Mouse (Mus musculus): ENCODE measurements around the gene Bbs9. TPM values are rescaled to one million over a fixed set of nuclear protein-coding genes. Genes with fewer than 3 reads are reported as not detected.

The Bbs9 gene
- total RNA-seq, 4 experiments from 2014 or later: 13.9 to 15.2 (median 14.9) TPM

- DNase-seq (ENCODE audit: low spot score): no peak
These were observed 57.4 kb downstream of the Bbs9 start for GRCm38 (mm10) chr9:22532810-22533447.

GRCm38 (mm10) chr9:22537767-22538373 is 62.4 kb downstream of the Bbs9 start:
- DNase-seq (ENCODE audit: low spot score): no peak

- DNase-seq (ENCODE audit: low spot score): no peak
These were observed 64.0 kb downstream of the Bbs9 start for GRCm38 (mm10) chr9:22539546-22539945.

GRCm38 (mm10) chr9:22541130-22541529 is 65.6 kb downstream of the Bbs9 start:
- no peak for DNase-seq (ENCODE audit: low spot score)

- no peak for DNase-seq (ENCODE audit: low spot score)
These were observed 68.0 kb downstream of the Bbs9 start for GRCm38 (mm10) chr9:22543467-22543866.

GRCm38 (mm10) chr9:22544349-22545341 is 69.1 kb downstream of the Bbs9 start:
- DNase-seq (ENCODE audit: low spot score): no peak

- no peak for DNase-seq (ENCODE audit: low spot score)
These were observed 75.8 kb downstream of the Bbs9 start for GRCm38 (mm10) chr9:22551273-22551672.

GRCm38 (mm10) chr9:22556076-22556475 is 80.6 kb downstream of the Bbs9 start:
- DNase-seq (ENCODE audit: low spot score): no peak

- peak; percentile 21 for DNase-seq (ENCODE audit: low spot score)
These were observed 82.0 kb downstream of the Bbs9 start for GRCm38 (mm10) chr9:22557467-22557866.

GRCm38 (mm10) chr9:22563612-22564347 is 88.3 kb downstream of the Bbs9 start:
- DNase-seq (ENCODE audit: low spot score): no peak

- no peak for DNase-seq (ENCODE audit: low spot score)
These were observed 92.2 kb downstream of the Bbs9 start for GRCm38 (mm10) chr9:22567726-22568125.

- DNase-seq (ENCODE audit: low spot score): no peak
These were observed 101.1 kb downstream of the Bbs9 start for GRCm38 (mm10) chr9:22576426-22577139.

- no peak for DNase-seq (ENCODE audit: low spot score)
These were observed 102.8 kb downstream of the Bbs9 start for GRCm38 (mm10) chr9:22578266-22578665.

- no peak for DNase-seq (ENCODE audit: low spot score)
These were observed 108.7 kb downstream of the Bbs9 start for GRCm38 (mm10) chr9:22584221-22584620.

GRCm38 (mm10) chr9:22593032-22593431 is 117.5 kb downstream of the Bbs9 start:
- no peak for DNase-seq (ENCODE audit: low spot score)

- no peak for DNase-seq (ENCODE audit: low spot score)
These were observed 121.1 kb downstream of the Bbs9 start for GRCm38 (mm10) chr9:22596650-22597049.

- DNase-seq (ENCODE audit: low spot score): no peak
These were observed 137.8 kb downstream of the Bbs9 start for GRCm38 (mm10) chr9:22613271-22613824.

GRCm38 (mm10) chr9:22619245-22619644 is 143.7 kb downstream of the Bbs9 start:
- no peak for DNase-seq (ENCODE audit: low spot score)

GRCm38 (mm10) chr9:22624966-22625365 is 149.5 kb downstream of the Bbs9 start:
- peak; percentile 45 for DNase-seq (ENCODE audit: low spot score)

- no peak for DNase-seq (ENCODE audit: low spot score)
These were observed 150.5 kb downstream of the Bbs9 start for GRCm38 (mm10) chr9:22626014-22626413.

- DNase-seq (ENCODE audit: low spot score): no peak
These were observed 152.4 kb downstream of the Bbs9 start for GRCm38 (mm10) chr9:22627912-22628311.
